Mouse (Mus musculus): ENCODE results near the gene Cacna1a. TPM values are rescaled to one million over a fixed set of nuclear protein-coding genes. Genes with fewer than 3 reads are reported as not detected.

Gene Cacna1a
- total and polyA plus RNA-seq, 3 experiments, result 3.2 to 5.1 TPM; not detected in 1

GRCm38 (mm10) chr8:84357631-84358371 lies 30.4 kb upstream of the Cacna1a start:
- Histone ChIP-seq H3K9me3 (replicated peaks; ENCODE audit: insufficient read depth, low read length) (no peaks in the 10 kb centered on the region), H3K27me3 (ENCODE audit: control insufficient read depth in 1 of 2, insufficient read depth in 2 of 2, low read length in 2 of 2) (peaks cover 4% of the 10 kb centered on the region in 2 experiments; a peak in 3 of 4 replicates), H3K79me2 (ENCODE audit: control insufficient read depth, insufficient read depth, low read length, poor library complexity) (no peaks in the 10 kb centered on the region), H3K4me1 (ENCODE audit: control insufficient read depth in 1 of 2, insufficient read depth in 2 of 2, low read length in 2 of 2) (0 out of 4 replicates have a peak, but pooled peaks cover 0 to 5% of the 10 kb centered on the region in 2 experiments), H3K36me3 (ENCODE audit: control insufficient read depth in 1 of 2, insufficient read depth in 2 of 2, low read length in 2 of 2) (no peaks in the 10 kb centered on the region), H3K4me3 (ENCODE audit: control insufficient read depth in 1 of 2, insufficient read depth in 1 of 2, low read depth in 2 of 2, low read length in 2 of 2) (no peak overlapping the region), H3K27ac (ENCODE audit: control insufficient read depth, low read depth, low read length) (no peak overlapping the region), H3K9ac (ENCODE audit: control insufficient read depth, low read depth, low read length, poor library complexity, severe bottlenecking) (no peak overlapping the region)
- peak; percentile 84 for DNase-seq (ENCODE audit: low read depth, low spot score)
- TF ChIP-seq USF1 (IDR thresholded peaks at IDR 0.05; ENCODE audit: low read depth, low read length), result no peak
- TF ChIP-seq CTCF (IDR thresholded peaks at IDR 0.05 in 2 of 3, conservative IDR thresholded peaks at IDR 0.05 in 1 of 3; ENCODE audit: control insufficient read depth in 1 of 3, insufficient read depth in 1 of 3, low read depth in 2 of 3, low read length in 3 of 3, poor library complexity in 1 of 3, severe bottlenecking in 1 of 3), result peak; percentile 90 to 93 (median 91)
- no peak for TF ChIP-seq POLR2AphosphoS5 (IDR thresholded peaks at IDR 0.05; ENCODE audit: borderline replicate concordance, low read depth, low read length)
- TF ChIP-seq MAZ (IDR thresholded peaks at IDR 0.05; ENCODE audit: low read depth, low read length), result 0 out of 2 replicates have a peak, but pooled peaks have one; percentile 37
- peak; percentile 82 for TF ChIP-seq ZC3H11A (IDR thresholded peaks at IDR 0.05; ENCODE audit: low read depth, low read length)
- peak; percentile 87 for TF ChIP-seq SMC3 (IDR thresholded peaks at IDR 0.05; ENCODE audit: low read depth, low read length)
- TF ChIP-seq RAD21 (IDR thresholded peaks at IDR 0.05; ENCODE audit: low read depth, low read length), result peak; percentile 91
- TF ChIP-seq TAL1 (IDR thresholded peaks at IDR 0.05; ENCODE audit: low read length), result peak; percentile 22

DNA sequence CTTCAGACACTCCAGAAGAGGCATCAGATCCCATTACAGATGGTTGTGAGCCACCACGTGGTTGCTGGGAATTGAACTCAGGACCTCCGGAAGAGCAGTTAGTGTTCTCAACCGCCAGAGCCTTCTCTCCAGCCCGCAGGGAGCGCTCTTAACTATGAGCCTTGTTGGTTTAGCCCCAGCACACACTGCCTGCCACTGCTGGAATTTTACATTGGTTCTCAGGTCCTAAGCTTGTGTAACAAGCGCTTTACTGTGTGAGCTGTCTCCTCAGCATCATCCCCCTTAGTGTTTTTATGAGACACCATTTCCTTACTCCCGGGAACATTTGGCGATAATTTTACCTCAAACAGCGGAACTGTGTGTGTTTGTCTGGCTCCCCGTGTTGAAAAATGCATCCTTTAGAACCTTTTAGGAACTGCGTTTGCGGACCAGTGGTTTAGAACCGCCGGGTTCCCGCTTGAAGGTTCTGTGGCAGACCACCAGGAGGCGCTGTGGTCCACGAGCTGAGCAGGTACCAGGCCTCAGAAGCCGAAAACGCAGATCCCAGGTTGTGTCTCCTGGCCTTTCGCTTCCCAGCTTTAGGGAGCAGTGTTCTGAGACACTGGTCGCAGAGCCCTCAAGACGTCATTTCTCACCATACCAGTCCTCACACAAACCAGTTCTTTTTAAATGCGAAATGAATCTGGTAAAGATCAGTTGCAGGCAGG lies 24.7 kb upstream of the Cacna1a start:
- DNase-seq (ENCODE audit: low read depth, low spot score), result peak; percentile 57
- TF ChIP-seq JUND (IDR thresholded peaks at IDR 0.05; ENCODE audit: low read depth, low read length) (no peak), BHLHE40 (IDR thresholded peaks at IDR 0.05; ENCODE audit: borderline replicate concordance, low read depth, low read length) (no peak), MYC (IDR thresholded peaks at IDR 0.05; ENCODE audit: low read depth, low read length) (no peak), MAZ (IDR thresholded peaks at IDR 0.05; ENCODE audit: low read depth, low read length) (no peak), USF2 (IDR thresholded peaks at IDR 0.05; ENCODE audit: borderline replicate concordance in 1 of 2, insufficient read depth in 1 of 2, low read depth in 1 of 2, low read length in 2 of 2) (no peak), UBTF (IDR thresholded peaks at IDR 0.05; ENCODE audit: borderline replicate concordance, insufficient read depth, low read depth, low read length) (no peak), SIN3A (IDR thresholded peaks at IDR 0.05; ENCODE audit: low read length) (no peak), MAX (IDR thresholded peaks at IDR 0.05; ENCODE audit: low read length) (no peak), CHD1 (IDR thresholded peaks at IDR 0.05; ENCODE audit: low read depth, low read length) (no peak), NRF1 (IDR thresholded peaks at IDR 0.05; ENCODE audit: insufficient read depth, low read depth, low read length, poor library complexity, severe bottlenecking) (no peak), ETS1 (IDR thresholded peaks at IDR 0.05; ENCODE audit: low read depth, low read length) (no peak), RAD21 (IDR thresholded peaks at IDR 0.05; ENCODE audit: low read depth, low read length) (peak; percentile 87), NELFE (IDR thresholded peaks at IDR 0.05; ENCODE audit: low read depth, low read length) (no peak), MEF2A (IDR thresholded peaks at IDR 0.05; ENCODE audit: extremely low read depth, insufficient replicate concordance, low read depth, low read length, poor library complexity, severe bottlenecking) (no peak), CTCF (IDR thresholded peaks at IDR 0.05 in 2 of 3, conservative IDR thresholded peaks at IDR 0.05 in 1 of 3; ENCODE audit: control insufficient read depth in 1 of 3, insufficient read depth in 1 of 3, low read depth in 2 of 3, low read length in 3 of 3, poor library complexity in 1 of 3, severe bottlenecking in 1 of 3) (peak; percentile 95 to 98 (median 97)), ELF1 (IDR thresholded peaks at IDR 0.05; ENCODE audit: low read depth, low read length) (no peak), SMC3 (IDR thresholded peaks at IDR 0.05; ENCODE audit: low read depth, low read length) (peak; percentile 92), ZKSCAN1 (IDR thresholded peaks at IDR 0.05; ENCODE audit: low read depth, low read length) (no peak), TAL1 (IDR thresholded peaks at IDR 0.05; ENCODE audit: low read length) (no peak), ZNF384 (IDR thresholded peaks at IDR 0.05; ENCODE audit: low read depth, low read length) (no peak), ZC3H11A (IDR thresholded peaks at IDR 0.05; ENCODE audit: low read depth, low read length) (peak; percentile 77), E2F4 (IDR thresholded peaks at IDR 0.05; ENCODE audit: borderline replicate concordance, low read depth, low read length) (no peak), GABPA (IDR thresholded peaks at IDR 0.05; ENCODE audit: low read depth, low read length) (no peak), POLR2A (IDR thresholded peaks at IDR 0.05; ENCODE audit: control insufficient read depth in 1 of 2, insufficient read depth in 1 of 2, low read depth in 1 of 2, low read length in 2 of 2, poor library complexity in 1 of 2) (no peak)

More for the DNA sequence above, 24.7 kb upstream of the Cacna1a start:
- Histone ChIP-seq H3K4me3 (ENCODE audit: control insufficient read depth in 1 of 2, insufficient read depth in 1 of 2, low read depth in 2 of 2, low read length in 2 of 2) (no peak overlapping the region), H3K27ac (ENCODE audit: control insufficient read depth, low read depth, low read length) (no peak overlapping the region), H3K9ac (ENCODE audit: control insufficient read depth, low read depth, low read length, poor library complexity, severe bottlenecking) (no peak overlapping the region), H3K27me3 (ENCODE audit: control insufficient read depth in 1 of 2, insufficient read depth in 2 of 2, low read length in 2 of 2) (peaks cover 3 to 4% of the 10 kb centered on the region in 2 experiments; a peak in 3 of 4 replicates), H3K36me3 (ENCODE audit: control insufficient read depth in 1 of 2, insufficient read depth in 2 of 2, low read length in 2 of 2) (no peaks in the 10 kb centered on the region), H3K79me2 (ENCODE audit: control insufficient read depth, insufficient read depth, low read length, poor library complexity) (no peaks in the 10 kb centered on the region), H3K4me1 (ENCODE audit: control insufficient read depth in 1 of 2, insufficient read depth in 2 of 2, low read length in 2 of 2) (no peaks in the 10 kb centered on the region), H3K9me3 (replicated peaks; ENCODE audit: insufficient read depth, low read length) (no peaks in the 10 kb centered on the region)

Measured in MEL (cell line).